Mouse (Mus musculus) E14TG2a.4 (cell line): ENCODE measurements around the gene Masp2.

Experiments used
- CTCF ChIP-seq: conservative IDR thresholded peaks from 2 replicates; pipeline ENCODE4 v1.5.1; 2014; ENCODE audit warnings: low read length
- POU5F1 ChIP-seq: IDR thresholded peaks from 2 replicates; pipeline ENCODE4 v1.6.1; 2014; ENCODE audit warnings: low read length, borderline replicate concordance

- no peak for TF ChIP-seq CTCF
- TF ChIP-seq POU5F1, result no peak
These were observed 31.2 kb downstream of the Masp2 start for GRCm38 (mm10) chr4:148633395-148634061.
